25 mouse cellular contexts compared by ENCODE assay signal in genomic region chr2:170845511-170845910, GRCm38 (mm10).
"Had no signal": no experiment of that assay in that cellular context is flagged by ENCODE, and none has a peak within 500 bp of the region (broad histone marks: within the 10 kb centered on the region; RNA-seq: fewer than 3 reads in every experiment).

No protein-coding gene starts in this region.

- H3K27me3 ChIP-seq: heart, embryonic 13.5 days; heart, embryonic 15.5 days; hindbrain, embryonic 15.5 days; kidney, embryonic 15.5 days; limb, embryonic 15.5 days; liver, embryonic 12.5 days had no signal

- H3K9ac ChIP-seq: heart, embryonic 13.5 days; heart, embryonic 15.5 days; hindbrain, embryonic 13.5 days; hindbrain, embryonic 15.5 days; kidney, embryonic 15.5 days; limb, embryonic 13.5 days; limb, embryonic 15.5 days; liver, embryonic 12.5 days; liver, embryonic 14.5 days had no signal

- H3K4me3 ChIP-seq: heart, embryonic 10.5 days; heart, embryonic 13.5 days; heart, embryonic 15.5 days; hindbrain, embryonic 13.5 days; hindbrain, embryonic 15.5 days; kidney, embryonic 15.5 days; limb, embryonic 13.5 days; limb, embryonic 15.5 days; liver, embryonic 12.5 days had no signal

- H3K9me3 ChIP-seq: heart, embryonic 10.5 days; heart, embryonic 15.5 days; hindbrain, embryonic 13.5 days; hindbrain, embryonic 15.5 days; kidney, embryonic 15.5 days; limb, embryonic 15.5 days had no signal

- DNase-seq: gastrocnemius, postnatal 14 days; heart, adult 18-20 months; heart, postnatal 14 days; heart, postnatal 36 days; kidney, adult 11 months; kidney, adult 2 months; kidney, adult 9 months; kidney, postnatal 14 days; kidney, postnatal 36 days; layer of hippocampus, adult 9-11 months; layer of hippocampus, postnatal 36 days; left cerebral cortex, postnatal 4 days had no signal

- H3K27ac ChIP-seq: heart, embryonic 10.5 days; heart, embryonic 13.5 days; heart, embryonic 15.5 days; hindbrain, embryonic 13.5 days; hindbrain, embryonic 15.5 days; hindbrain, postnatal 0 days; kidney, embryonic 15.5 days; kidney, postnatal 0 days; limb, embryonic 13.5 days; limb, embryonic 15.5 days; liver, embryonic 12.5 days; liver, embryonic 14.5 days had no signal

- ATAC-seq: hindbrain, postnatal 0 days; intestine, embryonic 16.5 days; liver, embryonic 12.5 days had no signal

- H3K4me1 ChIP-seq: liver, embryonic 12.5 days had no signal

- H3K4me2 ChIP-seq: heart, embryonic 13.5 days; heart, embryonic 15.5 days; hindbrain, embryonic 13.5 days; hindbrain, embryonic 15.5 days; kidney, embryonic 15.5 days; limb, embryonic 13.5 days; limb, embryonic 15.5 days; liver, embryonic 12.5 days had no signal

- H3K36me3 ChIP-seq: heart, embryonic 10.5 days; heart, embryonic 15.5 days; hindbrain, embryonic 15.5 days; kidney, embryonic 15.5 days; limb, embryonic 13.5 days; limb, embryonic 15.5 days; liver, embryonic 12.5 days had no signal
